Mouse (Mus musculus) spleen, postnatal 14 days (tissue): ENCODE results near the gene Cdhr5.
"Not testable (repeated sequence)": the region's sequence is repeated elsewhere in the genome, so short reads cannot be mapped to it uniquely, and the experiment has no call there.

Experiments used
- DNase-seq, 2 experiments: peaks; one replicate each; pipeline ENCODE4 v3.0.0; 2021 to 2022; ENCODE audit warnings: low spot score in 2 of 2

Gene Cdhr5

DNA sequence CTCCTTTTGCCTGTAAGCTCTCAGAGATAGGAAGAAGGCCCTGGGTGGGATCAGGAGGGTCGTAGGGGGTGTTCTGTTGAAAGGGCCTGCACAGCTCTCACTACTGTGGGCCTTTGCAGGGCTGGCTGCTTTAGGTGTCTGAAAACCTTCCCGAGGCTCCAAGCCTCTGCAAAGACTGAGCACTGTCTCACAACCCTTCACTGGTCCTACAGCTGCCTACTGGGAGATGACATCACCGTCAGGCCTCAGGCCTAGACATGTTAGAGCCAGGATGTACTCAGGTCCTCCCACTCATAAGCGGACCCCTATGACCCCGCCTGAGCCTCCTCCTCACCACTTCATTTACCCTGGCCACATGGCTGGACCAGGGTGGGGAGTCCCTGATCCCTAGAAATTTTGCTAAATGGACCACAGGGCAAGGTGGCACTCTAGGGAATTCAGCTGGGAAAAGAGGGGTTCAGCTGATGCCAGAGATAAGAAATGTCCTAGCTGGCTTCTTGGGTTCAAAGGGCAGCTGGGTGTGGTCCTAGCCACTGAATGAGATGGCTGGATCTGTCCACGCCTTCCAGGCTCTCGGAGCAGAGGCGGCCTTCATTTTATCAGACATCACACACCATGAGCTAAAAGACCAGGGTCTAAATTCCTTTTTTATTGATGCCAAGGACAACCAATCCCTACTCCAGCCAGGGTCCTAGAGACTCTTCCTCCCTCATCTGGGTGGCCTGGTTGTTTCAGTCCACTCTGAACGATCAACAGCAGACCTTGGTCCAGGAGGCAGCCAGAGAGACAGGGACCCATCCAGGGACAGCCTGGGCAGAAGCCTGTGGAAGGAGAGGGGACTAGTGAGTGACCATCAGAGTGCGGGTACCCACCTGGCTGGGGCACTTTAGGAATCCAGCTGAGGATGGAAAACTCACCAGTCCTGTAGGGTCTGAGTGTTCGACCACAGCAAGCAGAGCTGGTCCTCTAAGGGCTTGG lies 1.4 kb upstream of the Cdhr5 start:
- no peak for DNase-seq

DNA sequence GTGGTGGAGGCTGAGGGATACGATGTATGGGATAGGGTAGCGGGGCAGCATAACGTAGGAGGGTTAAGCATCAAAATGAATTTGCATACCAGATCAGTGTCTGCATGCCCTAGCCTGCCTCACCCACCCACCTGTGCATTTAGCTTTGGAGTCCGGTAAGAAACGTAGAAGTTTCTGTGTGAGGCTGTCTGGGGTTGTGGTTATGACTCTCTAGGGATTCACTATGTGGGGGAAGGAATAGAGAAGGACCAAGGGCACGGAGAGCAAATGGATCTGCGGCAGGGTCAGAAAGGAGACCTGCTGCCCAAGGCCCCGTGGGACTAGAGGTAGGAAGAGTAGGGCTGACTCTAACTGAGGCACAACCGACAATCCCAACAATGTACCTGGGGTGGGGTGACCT lies 1.2 kb downstream of the Cdhr5 start:
- DNase-seq = no peak

DNA sequence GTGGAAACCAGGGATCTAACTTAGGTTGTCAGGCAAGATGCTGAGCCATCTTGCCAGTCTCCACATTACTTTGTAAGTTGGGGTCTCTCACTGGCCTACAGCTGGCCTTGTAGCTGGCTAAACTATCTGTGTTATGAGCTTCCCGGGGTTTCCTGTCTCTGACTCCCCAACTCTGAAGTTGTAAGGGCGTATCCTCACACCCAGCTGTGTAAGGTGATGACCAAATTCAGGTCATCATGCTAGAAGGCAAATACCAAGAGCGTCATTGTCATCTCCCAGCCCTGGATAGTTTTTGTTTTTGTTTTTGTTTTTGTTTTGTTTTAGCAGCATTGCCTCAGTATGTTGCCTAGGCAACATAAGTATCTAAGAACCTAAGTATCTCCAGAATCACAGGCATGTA lies 6.0 kb downstream of the Cdhr5 start:
- no peak for DNase-seq

DNA sequence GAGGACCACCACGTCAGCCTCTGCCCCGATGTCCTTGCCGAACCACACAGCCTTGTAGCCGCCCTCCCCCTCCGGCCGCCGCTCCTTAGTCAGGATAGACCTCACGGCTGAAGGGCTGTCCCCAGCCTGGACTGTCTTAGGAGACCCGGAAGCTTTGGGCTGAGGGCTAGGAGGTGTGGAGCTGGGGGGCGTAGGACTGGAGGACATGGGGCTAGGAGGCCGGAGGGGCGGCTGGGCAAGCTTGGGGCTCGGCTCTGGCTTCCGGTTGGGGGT lies 7.4 kb downstream of the Cdhr5 start:
- DNase-seq = no peak

DNA sequence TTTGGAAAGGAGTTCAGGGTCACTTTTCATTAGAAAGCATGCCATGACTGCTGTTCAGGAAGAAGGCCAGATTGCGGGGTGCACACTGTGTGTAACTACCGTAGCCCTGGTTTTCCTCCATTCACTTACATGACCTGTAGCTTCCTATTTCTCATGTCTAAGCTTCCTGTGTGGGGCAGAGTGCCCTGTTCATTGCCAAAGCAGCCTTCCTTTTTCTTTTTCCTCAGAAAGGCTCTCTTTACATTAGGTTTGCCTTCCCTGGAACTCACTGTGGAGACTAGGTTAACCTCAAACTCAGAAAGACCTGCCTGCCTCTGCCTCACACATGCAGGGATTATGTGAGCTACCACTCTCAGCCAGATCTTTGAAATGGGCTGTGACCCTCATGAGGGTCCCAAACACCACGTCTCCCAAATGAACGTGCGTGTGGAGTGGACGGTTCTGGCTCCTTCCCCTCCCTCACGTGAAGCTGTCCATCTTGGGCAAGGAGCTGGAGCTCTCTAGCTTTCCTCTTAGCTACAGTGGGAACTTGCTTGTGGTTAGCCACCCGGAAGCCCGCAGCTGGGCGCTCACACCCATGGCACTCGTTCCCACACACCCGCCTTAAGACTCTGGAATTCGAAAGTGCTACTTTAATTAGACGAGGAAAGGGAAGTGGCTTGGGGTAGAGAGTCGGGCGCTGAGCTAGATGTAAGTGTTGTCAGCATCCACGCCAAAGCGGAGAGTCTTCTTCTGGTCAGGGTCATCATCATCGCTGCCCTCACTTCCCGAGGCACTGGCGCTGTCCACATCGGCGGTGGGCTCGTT lies 7.9 kb downstream of the Cdhr5 start:
- DNase-seq = no peak

DNA sequence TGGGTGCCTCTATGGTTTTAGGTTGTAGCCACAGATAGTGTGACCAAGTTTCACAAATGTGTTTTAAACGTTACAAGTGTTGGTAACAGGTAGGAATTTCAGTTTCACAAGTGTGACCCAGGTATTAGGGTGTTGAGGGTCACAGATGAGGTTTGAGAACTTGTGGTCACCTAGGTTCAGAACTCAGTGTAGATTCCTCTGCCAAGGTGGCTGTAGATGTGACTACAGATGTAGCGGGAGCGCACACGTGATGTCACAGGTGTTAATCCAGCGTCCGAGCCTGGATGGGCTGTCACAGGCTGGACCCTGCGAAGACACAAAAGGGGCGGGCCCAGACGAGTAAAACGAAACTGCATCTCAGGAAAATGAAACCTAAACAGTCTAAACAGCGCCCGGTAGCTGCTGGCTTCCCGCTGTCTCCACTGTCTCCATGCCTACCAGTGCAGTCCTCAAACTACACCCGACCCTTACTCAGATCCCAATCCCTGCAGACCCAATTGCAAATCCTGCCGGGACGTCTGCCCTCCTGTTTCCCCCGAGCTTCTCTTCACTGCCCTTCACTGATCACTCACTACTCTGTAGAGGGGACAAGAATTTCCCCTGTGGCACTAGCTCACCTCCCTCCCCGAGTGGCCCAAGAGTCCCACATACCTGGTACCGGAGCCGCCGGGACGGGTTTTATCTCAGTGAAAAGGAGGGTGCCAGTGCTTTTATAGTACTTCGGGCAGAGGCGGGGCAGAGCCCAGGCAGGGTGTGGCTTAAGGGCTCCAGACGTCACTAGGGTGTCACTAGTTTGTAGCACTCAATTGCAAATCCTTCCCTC lies 10.6 kb downstream of the Cdhr5 start, which contains the start of gene Irf7:
Gene Irf7 (minus strand): TSS at position 743 of the 823 bp plus-strand sequence.
- peak; percentile 55 to 66 for DNase-seq

DNA sequence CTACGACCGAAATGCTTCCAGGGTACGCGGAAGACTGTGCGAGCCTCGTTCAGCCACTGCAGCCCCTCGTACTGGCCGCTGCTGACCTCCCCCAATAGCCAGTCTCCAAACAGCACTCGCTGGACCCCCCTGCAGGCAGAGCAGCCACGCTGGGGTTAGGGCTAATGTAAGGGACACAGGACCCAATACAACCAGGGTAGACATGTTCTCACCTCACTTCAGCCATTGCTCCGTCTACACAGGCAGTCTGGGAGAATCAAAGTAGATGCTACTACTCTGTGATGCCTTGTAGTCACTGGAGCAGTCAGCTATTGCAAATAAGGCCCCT lies 11.2 kb downstream of the Cdhr5 start:
- no peak for DNase-seq

DNA sequence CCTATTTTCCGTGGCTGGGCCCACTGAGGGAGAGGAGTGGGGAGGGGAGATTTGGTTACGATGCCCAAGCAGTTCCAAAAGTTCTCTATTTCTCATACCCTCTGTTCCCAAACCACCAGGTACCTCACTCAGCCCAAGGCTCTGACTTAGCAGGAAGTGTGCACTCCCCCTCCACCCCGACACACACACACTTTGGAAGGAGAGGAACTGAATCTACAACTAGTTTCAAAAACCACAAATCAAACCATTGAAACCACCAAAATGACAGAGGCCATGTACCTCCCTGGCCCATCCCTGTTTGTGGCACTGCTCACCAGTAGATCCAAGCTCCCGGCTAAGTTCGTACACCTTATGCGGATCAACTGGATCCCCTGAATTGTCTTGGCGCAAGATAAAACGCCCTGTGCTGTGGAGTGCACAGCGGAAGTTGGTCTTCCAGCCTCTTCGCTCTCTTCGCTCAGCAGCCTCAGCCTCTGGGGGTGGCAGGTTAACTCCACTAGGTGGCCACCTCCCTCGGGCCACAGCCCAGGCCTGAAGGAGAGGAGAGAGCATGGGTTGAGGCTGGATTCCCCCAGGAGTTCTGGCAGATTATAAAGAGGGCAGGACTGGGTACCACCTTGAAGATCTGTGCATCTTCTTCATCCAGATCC lies 11.7 kb downstream of the Cdhr5 start:
- DNase-seq = peak; percentile 39 to 47

DNA sequence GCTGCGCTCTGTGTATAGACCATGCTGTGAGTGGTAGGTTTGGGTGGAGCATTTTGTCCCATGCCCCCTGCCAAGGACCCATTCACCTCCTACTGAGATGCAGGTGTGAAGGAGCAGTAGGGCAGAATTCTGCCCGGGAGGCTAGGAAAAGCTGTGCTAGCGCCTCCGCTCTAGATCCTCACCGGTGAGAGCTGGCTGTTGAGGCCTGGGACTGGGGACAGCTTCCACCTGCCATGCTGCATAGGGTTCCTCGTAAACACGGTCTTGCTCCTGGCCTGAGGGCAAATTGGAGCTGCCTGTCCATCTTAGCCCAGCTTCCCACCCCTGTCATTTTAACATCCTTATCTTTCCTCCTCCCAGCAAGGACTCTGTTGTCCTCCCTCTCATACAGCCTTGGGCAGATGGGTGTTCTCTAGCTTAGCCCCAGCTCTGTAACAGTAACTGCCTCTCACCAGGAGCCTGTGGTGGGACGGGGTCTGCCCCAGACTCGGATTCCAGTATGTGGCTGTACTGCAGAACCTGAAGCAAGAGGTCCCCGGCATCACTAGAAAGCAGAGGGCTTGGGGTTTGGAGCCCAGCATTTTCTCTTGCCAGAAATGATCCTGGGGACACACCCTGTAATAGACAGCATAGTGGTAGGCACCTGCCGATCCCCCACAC lies 12.4 kb downstream of the Cdhr5 start:
- DNase-seq = no peak

DNA sequence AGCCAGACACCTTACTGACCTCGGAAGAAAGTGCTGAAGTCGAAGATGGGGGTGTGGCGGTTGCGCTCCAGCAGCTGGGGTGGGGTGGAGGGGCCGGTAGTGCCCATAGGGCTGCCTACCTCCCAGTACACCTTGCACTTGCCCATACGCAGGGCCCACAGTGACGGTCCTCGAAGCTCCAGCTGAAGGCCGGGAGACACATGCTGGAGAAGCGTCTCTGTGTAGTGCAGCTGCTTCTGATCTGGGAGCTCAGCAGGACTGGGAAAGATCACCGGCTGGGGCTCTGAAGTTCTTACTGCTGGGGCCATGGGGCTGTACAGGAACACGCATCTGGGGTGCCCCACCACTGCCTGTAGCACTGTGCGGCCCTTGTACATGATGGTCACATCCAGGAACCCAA lies 12.9 kb downstream of the Cdhr5 start:
- DNase-seq = no peak

DNA sequence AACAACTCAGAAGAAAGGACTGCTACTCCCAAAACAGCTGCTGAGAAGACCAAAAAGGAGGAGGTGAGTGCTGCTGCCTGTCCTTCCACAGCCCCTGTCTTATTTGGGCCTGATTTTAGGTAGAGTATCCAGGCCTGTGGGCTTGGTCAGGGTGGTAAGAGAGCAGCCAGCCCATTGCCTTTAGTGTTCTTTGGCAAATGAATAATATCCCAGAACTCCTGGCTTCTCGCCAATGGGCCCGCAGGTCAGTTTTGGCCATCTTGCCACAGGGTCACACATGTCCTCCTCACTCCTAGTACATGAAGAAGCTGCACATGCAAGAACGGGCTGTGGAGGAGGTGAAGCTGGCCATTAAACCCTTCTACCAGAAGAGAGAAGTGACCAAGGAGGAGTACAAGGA lies 15.1 kb downstream of the Cdhr5 start:
- DNase-seq = no peak

DNA sequence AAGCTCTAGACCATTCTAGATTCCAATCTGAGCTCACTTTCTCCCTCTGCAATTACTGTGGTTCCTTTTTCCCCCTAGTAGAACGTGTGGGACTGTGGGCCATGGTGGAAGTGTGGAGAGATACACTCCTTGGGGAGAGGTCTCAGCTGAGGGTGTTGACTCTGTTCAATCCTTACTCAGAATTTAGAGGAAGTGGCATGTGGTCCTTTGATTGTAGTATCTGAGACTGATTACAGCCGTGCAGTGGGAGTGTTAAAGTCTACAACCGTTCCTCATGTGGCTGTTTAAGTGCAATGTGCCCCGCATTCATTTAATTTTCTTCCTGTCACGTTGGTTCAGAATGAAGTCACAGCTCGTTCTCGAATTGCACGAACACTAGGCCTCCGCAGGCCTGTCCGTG lies 20.4 kb downstream of the Cdhr5 start:
- DNase-seq = no peak

DNA sequence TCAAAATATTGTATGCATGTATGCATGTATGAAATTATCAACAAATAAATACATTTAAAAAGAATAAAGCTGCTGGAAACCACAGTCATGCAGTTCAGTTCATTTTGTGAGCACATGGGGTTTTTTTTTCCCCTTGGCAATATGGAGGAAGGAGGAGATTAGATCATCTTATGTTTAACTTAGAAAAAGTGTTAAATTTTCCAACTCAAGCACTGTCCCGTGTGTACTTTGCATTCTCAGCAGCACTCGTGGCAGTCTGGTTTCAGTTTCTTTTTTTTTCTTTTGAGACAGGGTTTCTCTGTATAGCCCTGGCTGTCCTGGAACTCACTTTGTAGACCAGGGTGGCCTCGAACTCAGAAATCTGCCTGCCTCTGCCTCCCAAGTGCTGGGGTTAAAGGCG lies 26.1 kb downstream of the Cdhr5 start:
- not testable (repeated sequence) for DNase-seq

DNA sequence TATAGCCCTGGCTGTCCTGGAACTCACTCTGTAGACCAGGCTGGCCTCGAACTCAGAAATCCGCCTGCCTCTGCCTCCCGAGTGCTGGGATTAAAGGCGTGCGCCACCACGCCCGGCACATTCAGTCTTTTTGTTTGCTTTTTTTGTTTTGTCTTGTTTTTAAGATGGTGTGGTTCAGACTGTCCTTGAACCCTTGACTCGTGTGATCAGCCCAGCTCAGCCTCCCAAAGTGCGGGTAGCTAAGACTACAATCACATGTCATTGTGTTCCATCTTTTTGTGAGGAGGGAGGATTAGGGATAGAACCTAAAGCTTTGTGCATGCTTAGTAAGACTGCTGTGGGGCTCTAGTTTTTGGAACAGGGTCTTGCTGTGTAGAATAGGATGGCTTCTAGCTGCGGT lies 45.0 kb downstream of the Cdhr5 start:
- DNase-seq = no peak

DNA sequence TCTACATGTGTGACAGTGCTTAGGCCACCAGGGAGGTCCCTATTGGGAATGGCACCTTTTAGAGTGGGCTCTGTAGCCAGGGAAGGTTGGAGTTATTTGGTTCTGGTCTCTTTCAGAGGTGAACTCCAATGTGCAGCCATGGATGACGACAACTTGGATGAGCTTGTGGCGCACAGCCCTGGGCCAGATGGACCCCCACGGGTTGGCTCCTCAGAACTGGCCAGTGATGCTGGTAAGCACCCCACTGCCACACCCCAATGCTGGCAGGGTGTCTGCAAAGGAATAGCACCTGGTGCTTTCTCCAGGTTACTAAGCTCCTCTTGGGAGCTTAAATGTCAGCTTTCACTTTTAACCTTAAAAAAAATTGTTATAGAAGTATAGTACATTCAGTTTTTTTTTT lies 45.5 kb downstream of the Cdhr5 start:
- DNase-seq = no peak

DNA sequence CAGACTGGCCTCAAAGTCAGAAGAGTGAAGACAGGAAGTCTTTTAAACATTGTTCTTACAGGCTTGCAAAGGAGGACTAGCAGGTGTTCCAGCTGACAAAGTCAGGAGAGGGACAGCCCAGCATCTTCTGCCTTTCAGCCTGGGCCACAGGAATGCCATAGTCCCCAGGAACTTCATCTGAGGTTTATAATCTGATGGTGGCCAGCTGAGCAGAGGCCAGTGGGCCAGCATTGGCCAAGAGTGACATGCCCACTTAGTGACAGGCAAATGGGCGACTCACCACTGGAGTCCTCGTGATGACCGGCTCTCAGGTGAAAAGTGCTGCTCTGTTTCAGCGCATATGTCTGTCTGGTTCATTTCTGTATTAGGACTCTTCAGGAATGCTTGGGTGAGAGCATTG lies 46.0 kb downstream of the Cdhr5 start:
- no peak for DNase-seq

DNA sequence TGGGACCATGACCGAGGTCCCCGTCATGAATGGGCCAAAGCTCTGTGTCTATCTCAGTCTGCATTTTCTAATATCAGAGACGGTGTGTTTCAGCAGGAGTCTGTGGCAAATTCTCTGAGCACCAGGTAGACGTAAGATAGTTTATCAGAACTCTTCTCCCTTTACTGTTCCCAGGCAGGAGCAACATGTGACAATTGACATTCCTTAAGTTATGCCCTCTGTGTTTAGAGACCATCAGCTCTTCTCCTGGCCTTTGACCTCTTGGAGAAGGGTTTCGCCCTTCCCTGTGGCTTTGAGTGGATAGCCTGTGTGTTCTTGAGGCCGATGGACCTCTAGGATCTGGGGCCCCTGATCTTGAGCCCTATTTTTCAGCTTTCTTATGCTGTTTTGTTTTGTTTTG lies 46.9 kb downstream of the Cdhr5 start:
- DNase-seq = no peak

DNA sequence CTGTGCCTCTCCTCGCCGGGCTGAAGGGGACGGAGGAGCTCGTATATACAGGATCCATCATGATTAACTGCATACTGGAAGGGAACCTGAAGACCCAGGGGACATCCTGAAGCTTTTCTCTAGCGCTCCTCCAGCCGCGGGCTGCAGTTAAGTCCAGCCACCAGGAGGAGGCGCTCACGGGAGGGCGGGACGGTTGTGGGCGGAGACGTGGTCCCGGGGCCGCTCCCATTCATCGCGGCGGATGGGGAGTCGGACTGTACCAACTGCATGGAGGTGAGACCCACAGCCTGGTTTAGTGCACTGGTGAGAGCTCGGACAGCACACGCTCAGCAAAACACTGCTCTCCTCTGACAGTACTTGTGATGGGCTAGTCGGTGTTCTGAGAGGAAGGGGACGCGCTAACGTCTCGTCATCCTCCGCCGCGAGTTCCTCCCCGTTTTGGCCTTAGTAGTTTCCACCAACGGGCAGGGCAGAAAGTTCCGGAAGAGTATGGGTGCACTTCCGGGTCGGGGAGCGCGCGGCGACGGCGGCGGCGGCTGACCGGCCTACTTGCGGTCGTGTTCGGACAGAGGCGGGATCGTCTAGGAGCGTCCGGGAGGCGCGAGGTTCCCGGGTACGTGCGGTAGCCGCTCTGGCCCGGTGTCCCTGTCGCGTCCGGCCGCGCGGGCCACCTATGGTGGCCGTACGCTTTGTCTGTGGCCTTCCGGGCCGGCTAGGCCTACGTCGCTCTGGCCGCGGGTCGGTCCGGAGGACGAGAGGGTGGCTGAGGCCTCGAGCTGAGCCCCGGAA lies 48.1 kb downstream of the Cdhr5 start, which contains the start of gene Phrf1:
Gene Phrf1 (plus strand): TSS at position 506 of the 789 bp plus-strand sequence.
- peak; percentile 90 to 96 for DNase-seq

DNA sequence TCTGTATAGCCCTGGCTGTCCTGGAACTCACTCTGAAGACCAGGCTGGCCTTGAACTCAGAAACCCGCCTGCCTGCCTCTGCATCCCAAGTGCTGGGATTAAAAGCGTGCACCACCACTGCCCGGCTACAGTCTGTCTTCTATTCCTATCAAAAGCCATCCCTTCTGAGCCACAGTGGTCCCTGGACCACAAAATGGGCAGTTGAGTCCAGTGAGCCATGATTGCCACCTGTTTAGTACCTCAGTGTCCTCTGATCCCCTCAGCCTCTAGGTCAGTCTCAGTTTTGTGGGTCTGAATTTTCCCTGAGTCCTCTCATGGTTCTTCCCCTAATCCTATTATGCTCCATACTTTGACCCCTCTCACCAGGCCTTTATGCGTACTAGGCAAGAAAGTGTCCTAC lies 48.8 kb downstream of the Cdhr5 start:
- DNase-seq = no peak

DNA sequence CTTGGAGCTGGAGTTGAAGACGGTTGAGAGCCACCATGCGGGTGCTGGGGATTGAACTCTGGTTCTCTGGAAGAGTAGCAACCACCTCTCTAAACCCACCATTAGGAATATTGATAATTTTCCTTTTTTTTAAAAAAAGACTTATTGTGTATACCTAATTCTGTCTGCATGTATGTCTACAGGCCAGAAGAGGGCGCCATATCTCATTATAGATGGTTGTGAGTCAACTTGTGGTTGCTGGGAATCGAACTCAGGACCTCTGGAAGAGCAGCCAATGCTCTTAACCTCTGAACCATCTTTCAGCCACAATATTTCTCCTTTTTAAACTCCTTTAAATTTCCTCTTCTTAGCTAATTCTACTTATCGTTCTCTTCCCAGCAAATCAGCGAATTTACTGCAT lies 50.1 kb downstream of the Cdhr5 start:
- DNase-seq = no peak
